Mouse (Mus musculus) cerebellum, adult 2 months (tissue): ENCODE results near the gene Alkbh6.

ENCODE experiments used
- CTCF ChIP-seq: fragments of 200-500 bp; IDR thresholded peaks from 2 replicates; pipeline ENCODE4 v1.5.1; 2011; ENCODE audit warnings: low read depth, mild to moderate bottlenecking, control low read depth, low read length, moderate library complexity, borderline replicate concordance; ENCODE audit not compliant: insufficient read depth
- POLR2A ChIP-seq: fragments of 200-500 bp; IDR thresholded peaks from 2 replicates; pipeline ENCODE4 v1.6.1; 2011; ENCODE audit warnings: low read length, control low read depth, borderline replicate concordance; ENCODE audit not compliant: insufficient read depth

DNA sequence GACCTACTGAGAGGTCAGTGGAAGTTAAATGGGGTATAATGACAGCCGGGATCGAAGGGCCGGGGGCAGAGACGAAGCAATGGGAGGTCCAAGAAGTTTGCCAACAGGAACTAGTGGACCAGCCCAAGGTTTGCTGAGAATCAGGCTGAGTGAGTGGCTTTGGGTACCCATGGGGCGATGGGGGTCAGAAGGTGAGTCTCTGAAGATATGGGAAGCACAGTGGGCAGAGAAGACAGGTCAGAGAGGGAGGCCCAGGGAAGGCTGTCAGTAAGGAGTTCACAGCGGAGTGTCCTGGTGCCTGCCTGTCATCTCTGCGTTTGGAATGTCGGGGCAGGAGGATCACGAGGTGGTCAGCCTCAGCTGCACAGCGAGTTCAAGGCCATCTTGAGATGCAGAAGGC lies 19.9 kb downstream of the Alkbh6 start:
- TF ChIP-seq POLR2A: no peak
- no peak for TF ChIP-seq CTCF
